Mouse (Mus musculus) layer of hippocampus, postnatal 10 days (tissue): Measurements from ENCODE around the gene Ren1. TPM values are rescaled to one million over a fixed set of nuclear protein-coding genes. Genes with fewer than 3 reads are reported as not detected.

Experiments used
- DNase-seq, 2 experiments: peaks; one replicate each; pipeline ENCODE4 v3.0.0; 2021; ENCODE audit warnings: low spot score in 2 of 2
- total RNA-seq, 2 experiments: library from RNA; stranded (reverse); gene quantifications; 2 replicates each; pipeline ENCODE4 v1.2.3; 2021

Ren1 gene
- total RNA-seq, 2 experiments from 2014 or later, result 0.37 TPM; not detected in 1

DNA sequence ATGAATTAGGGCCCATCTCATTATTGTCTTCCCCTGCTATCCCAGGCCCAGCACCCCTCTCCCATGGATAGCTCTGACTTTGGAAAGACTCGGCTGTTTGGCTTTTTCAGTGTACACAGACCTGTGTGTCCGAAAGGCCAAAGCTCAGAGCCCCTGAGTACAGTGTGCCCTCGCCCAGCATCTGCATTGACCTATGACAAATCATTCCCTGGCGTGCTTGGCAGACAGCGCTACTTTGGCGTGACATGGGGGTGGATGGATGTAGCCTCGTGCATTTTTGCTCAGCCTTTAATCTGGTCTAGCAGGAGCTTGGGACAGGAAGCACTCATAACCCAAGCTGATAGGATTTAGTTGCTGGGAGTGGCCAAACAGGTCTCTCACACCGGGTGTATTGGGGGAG, 21.8 kb downstream of the Ren1 start:
- DNase-seq, result no peak

DNA sequence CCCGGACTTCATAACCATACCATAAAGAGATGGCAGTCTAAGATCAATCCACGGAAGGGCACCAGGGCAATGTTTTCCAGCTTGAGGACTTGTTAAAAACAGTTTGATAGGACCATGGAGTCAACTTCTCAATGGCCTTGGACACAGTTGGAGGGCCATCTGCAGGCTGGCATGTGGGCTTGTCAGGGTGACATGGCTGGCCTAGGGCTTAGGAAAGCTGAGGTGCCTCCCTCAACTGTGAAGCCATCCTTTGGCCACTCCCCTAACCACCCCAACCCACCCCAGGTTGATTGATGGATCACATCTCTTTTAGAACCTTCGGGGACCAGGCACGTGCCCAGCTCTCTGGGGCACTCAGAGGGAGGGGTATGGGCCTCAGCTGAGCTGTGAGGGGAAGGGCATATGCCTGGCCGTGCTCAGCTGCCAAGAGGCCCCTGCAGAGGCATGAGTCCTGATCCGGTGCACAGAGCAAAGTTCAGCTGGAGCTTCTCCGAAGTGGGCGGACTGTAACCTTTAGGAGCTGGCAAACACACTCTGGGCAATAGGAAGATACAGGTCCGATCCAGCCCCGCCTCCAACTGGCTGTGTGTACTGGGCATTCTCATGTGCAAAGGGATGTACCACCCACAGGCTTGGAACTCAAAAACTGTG, 25.5 kb downstream of the Ren1 start:
- DNase-seq, result no peak

DNA sequence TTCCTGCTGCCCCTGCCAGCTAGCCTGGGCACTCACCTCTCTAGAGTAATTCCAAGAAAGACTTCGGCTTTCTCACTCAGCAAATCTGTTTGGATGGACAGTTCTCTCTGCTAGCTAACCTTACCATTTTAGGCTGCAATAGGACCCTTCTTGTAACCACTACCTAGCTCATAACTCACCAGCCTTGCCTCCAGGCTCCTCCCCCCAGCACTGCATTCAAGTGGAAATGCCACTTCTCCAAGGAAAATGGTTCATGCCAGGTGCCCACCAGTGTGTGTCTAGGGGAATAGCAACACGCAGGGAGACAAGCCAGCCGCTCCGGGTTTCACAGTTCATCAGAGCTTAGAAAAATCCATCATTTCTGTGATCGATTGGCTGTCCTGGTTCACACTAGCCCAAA, 27.2 kb downstream of the Ren1 start:
- no peak for DNase-seq

DNA sequence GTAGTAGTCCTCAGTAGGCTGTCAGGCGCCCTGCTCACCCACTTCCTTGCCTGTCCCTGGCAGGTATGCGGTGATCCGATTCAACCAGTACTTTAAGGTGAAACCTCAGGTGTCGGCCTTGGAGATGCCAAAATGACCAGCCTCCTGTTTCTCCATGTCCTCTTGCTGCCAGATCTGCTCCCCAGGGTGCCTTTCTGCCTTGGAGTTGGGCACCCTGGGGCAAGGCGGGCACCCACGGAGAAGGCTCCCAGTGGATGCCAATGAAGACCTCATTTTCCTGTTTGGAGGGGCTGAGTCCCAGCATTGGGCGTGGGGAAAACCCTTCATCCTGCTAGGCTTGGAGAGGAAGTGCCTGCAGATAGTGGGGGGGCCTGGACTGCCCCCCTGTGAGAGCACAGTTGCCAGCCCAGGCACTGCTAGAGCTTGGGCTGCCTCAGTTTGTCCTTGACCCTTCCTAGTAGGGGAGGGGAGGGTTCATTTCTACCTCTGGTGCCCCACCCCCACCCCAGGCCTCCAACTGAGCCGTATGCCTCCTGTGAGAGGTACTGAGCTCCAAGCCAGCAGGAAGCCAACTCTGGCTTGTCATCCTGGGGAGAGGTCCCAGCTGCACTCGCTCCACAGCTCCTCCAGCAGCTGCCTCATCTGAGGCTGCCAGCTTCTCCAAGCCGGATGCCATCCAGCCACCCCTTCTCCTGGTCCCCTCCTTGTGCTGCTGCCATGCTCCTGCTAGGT, 29.1 kb downstream of the Ren1 start:
- no peak for DNase-seq

DNA sequence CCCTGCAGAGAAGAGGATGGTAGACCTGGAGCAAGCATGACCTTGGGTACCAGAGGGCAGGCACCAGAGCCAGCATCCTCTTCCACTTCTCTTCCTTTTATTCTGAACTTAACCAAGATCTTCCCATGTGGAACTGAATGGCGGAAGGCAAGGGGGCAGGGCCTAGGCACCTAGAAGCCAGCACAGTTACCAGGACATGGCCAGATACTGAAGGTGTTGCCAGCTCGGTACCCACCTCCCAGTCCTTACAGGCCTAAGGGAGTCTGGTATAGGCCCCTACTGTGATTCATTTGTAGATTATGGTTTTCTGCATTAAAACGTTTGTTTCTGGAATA, 29.6 kb downstream of the Ren1 start:
- DNase-seq, result no peak

DNA sequence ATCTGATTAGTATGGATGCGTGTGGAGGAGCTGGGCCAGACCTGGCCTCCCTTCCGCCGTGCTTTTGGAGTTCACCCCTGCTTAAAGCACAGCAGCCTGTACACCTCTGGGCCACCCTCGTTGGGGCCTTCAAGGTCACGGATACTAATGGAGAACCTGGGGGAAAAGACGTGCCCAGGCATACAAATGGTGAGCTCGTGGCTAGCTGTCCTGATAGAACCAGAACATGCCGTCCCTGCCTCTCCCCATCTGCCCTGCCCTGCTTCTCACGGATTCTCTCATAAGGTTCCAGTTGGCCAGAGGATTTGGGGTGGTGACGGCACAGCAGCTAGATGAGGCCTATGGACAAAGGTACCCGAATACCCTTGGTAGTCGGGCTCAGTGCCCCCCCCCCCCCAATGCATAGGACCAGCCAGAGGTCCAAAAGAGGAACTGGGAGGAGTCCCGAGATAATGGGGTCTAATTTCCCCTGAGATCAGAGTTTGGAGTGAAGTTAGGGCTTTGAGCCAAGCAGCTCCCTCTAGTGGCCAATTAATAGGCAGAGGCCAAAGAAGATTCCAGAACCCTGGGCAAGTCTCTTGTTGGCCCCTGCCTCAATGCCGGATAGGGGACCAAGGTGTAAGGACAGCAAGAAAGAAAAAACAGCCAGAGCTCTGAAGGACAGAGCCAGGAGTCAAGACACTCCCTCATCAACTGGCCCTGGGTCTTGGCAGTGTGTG, 30.2 kb downstream of the Ren1 start:
- peak; percentile 58 to 69 for DNase-seq

DNA sequence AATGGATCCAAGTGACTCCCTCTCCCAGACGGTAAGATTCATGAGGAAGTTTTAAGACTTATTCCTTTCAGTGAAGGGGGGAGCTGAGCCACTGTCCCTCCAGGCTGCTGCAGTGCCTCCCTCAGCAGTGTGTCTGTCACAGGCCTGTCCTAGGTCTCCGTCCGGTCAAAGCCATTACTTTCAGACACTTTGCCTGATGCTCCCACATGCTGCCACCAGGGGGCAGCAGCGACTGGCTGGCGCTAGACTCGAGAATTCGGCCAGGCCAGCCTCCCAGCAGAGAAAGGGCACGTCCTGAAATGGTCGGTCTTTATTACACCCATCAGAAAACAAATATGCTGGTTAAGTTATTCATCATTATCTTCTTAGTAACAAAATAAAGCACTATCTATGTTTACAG, 31.7 kb downstream of the Ren1 start:
- DNase-seq, result no peak

DNA sequence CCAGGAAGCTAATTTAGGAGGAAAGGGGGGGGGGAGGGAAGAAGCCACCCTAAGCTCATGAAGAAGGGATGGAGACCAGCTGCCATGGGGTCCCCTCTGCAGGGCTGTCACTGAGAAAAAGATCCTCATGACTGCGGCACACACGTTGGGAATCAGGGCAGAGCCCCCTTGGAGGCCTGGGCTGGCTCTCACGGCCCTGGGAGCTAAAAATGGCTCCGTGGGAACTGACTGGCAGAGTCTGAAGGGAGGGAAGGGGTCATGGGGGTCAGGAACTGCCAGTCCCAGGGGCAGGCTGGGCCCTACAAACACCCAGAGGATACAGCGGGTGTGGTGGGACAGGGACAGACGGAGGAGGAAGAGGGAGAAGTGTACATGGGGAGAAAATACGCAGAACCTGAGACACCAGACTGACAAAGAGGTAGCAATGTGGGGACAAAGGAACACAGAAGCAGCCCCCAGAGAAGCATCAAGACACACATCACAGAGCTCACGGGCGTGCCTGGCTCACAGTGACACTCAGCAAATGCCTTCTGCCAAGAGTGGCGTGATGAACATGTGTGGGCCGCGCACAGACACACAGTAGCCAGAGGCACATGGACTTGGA, 32.3 kb downstream of the Ren1 start:
- DNase-seq, result no peak

DNA sequence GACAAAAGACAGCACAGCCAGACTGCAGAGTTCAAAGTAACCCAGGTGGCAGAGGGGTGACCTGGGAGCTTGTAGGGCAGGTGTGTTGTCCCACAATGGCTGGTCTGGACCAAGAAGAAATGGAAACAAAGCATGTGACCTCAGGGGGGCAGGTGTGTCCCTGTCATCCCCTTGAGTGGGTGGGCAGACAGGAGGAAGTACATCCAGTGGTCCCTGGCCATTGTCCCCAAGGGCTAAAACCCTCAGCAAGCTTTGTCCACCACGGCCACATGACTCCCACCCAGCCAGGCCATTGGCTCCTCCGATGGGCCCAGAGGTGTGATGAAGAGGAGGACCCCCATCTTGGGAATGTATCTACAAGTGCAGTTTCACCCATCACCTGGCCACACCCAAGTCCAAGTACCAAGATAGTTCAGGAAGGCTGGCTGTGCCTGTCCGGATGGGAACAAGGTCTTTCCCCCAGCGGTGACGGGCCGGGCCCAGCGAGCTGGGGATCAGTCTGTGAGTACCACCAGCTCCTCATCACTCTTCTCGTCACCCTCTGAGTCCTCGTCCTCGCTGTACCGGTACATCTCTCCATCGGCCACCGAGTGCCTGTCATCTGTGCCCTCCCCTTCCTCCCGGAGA, 33.0 kb downstream of the Ren1 start:
- no peak for DNase-seq

DNA sequence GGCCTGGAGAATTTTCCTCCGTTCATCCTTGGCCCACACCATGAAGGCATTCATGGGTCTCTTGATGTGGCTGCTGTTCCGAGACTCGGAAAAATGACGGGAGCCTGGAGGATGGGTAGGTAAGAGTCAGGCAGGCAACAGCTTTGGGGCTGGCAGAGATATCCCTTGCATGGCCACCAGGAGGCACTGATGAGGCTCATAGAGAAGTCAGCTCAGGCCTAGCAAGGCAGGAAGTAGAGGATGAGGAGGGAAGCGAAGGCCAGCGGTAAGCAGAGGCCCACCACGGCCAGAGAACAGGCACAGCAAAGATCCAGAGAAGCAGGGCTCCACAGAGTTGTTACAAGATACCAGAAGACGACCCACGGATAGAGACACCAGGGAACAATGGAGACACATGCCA, 35.2 kb downstream of the Ren1 start:
- DNase-seq, result peak; percentile 81 to 82

DNA sequence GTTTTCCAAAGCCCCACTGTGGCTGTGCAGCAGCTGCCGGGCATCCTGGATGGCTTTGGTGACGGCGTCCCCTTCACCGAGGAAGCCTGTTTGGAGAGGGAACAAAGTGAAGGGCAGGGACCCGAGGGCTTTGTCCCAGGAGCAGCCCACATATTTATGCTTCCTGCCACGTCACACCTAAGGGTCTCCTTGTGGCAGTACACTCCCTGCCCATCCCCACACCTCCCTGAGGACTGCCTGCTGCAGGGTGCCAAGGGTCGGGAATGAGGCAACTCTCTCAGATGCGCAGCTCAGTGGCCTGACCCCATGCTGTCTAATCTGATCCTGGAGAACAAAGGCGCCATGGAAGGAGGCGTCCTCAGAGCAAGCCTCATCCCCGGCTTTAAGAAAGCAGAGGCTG, 35.9 kb downstream of the Ren1 start:
- DNase-seq, result no peak

DNA sequence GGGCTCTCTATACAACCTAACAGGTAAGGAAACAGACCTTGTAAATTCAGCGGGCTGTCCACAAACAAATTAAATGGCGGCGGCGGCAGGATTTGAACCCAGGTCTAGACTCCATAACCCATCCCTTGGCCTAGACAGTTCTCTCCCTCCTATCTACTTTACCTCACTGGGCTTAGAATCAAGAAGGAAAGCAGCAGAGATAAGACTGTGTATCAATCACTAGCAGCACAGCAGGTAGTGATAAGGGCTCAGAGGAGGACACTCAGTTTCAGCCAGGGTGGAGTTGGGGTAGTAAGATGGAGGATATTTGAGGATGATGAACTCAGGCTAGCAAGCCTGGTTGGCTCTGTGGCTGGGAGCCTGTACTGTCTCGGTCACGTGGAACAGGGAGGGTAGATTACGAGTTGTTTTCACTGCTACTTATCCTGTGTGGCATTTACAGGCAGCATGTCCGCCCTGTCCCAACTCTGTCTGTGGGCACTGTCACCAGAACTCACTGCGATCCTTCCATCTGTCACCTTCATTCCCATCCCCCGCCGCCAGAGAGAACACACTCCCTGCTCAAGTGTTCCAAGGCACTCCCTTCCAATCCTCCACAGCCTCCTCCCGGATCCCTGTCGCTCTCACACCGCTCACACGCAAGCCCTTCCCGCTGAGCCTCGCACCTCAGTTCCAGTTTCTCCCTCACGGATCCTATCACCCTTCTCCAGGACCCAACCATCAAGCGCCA, 37.4 kb downstream of the Ren1 start:
- DNase-seq, result no peak

DNA sequence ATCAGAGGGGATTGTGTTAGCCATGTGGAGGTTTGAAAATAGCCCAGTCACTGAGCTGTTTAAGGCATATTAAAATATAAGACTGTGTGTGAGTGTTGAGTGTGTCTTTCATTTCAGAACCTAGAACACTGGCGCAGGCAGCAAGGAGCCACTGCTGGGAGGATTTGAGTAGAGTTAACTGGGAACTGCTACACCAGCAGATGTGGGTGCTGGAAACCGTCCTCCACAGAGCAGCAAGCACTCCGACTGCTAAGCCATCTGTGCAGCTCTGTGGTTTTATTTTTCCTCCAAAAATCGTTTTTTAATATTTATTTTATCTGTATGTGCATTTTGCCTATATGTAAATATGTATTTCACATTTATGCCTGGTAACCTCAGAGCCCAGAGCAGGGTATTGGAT, 44.4 kb downstream of the Ren1 start:
- no peak for DNase-seq

DNA sequence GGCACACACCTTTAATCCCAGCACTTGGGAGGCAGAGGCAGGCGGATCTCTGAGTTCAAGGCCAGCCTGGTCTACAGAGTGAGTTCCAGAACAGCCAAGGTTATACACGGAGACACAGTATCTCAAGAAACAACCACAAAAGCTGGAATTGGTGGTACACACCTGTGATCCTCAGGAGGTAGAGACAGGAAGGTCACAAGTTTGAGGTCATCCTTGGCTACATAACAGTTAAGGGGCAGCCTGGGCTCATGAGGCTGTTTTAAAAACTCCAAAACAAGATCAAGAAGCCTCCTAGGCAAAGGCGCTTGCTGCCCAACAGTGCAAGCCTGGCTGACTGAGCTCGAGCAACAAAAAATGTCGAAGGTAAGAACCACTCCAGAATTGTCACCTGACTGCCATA, 46.4 kb downstream of the Ren1 start:
- no peak for DNase-seq

DNA sequence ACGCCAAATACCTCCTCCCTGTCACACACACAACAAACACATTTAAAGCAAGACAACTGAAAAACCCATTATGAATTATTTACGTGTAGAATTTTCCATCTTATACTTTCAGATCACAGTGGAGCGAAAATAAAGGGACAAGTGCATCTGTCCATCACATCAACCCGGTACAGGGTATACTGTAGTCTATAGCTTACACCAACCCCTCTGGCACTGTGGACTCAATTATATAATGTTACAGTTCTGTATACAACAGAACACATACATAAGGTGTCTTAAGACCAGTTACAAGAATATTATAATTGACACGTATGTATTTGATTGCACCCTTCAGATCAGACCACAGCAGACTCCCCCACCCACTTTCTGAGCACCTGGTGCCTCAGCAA, 46.8 kb downstream of the Ren1 start:
- no peak for DNase-seq

DNA sequence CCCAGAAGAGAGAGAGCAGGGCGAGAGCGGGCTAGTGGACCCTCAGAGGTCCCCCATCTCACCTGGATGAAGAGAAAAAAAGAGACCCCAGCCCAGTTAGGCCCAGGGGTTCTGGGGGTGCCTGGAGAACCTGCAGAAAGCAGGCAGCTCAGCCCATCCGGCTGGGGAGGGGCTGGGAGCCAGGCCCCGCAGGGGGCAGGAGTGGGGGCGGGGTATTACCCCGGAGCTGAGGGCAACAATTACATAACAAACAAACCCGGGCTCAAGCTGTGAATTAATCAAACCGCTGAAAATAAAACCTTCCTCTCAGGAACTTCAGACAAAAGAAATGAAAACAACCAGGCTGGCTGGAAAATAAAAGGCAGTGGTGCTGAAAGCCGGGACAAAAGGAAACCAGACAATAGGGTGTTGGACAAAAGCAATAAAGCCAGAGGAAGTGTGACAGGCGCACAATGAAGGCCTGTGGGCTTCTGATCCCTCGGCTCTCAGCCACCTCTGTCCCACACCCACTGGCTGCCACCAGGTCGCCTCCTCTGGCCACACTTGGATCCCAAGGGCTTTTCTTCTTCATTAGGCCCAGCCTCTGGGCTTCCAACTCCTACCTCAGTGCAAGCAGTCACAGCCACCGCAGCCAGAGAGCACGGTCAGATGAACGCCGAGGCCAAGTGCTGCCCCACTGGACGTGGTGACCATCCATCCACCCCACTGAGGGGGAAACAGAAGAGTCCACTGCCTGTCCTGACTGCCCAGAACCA, 47.4 kb downstream of the Ren1 start:
- no peak for DNase-seq

DNA sequence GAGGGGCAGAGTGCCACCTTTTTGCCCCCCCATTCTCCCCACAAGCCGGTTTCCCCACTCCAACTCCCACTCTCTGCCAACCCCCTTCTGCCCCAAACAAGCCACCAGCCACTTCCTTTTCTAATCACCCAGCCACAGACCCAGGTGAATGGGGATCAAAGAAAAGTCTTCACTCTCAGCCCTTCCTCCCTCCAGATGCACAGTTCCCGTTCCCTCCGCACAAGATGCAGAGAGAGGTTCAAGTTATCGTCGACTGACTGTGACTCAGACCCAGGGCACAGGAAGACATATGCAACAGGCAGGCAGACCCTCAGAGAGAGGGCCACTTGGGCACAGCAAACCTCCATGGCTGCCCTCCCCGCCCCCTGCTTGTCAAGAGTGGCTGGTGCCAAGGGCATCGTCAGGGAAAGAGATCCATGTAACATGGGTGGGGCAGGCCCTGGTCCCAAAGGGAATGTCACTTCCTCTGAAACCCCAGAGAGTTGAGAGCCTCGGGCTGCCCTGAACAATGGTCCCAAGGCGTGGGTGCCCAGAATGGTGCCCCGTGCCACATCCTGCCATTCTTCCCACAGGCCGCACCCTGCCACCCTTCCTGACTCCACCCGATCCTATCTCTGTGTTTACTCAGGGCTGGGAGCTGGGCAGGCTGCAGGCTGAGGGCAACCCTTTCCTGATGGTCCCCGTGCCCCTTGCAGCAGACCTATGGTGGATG, 49.9 kb downstream of the Ren1 start:
- DNase-seq, result no peak

DNA sequence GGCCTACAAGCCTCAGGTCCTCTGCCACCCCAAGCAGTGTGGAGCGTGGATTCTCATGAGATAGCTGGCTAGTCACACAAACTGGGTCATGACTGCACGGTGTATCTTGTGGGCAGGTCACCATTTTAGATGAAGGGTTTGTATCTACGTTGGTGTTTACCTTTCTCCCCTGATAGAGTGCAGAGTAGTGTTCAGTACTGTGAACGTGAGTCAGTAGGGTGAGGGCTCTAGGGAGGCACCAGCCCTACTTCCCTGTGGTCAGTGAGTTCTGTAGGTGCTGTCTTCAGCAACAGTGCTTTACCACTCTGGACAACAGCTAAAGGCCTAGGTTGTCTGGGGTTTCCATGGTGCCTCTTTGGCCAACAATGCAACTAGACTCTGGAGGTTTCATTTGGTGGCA, 53.7 kb downstream of the Ren1 start:
- no peak for DNase-seq

DNA sequence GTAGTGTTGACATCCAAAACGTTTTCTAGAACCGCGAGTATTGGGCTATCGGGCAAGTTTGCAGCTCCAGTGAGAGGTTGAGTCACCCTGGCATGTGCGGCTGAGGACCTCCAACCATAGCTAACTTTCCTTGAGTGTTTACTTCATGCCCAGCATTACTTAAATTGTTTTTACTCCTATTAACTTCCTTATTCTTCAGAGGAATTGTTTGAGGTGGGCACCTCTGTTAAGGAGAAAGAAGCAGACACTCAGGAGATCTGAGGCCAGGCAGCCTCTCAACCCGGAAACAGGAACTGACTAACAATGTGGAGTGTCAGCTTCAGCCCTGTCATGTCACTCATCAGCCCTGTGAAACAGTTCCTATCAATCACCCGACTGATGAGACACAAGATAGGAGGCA, 56.3 kb downstream of the Ren1 start:
- DNase-seq, result no peak

DNA sequence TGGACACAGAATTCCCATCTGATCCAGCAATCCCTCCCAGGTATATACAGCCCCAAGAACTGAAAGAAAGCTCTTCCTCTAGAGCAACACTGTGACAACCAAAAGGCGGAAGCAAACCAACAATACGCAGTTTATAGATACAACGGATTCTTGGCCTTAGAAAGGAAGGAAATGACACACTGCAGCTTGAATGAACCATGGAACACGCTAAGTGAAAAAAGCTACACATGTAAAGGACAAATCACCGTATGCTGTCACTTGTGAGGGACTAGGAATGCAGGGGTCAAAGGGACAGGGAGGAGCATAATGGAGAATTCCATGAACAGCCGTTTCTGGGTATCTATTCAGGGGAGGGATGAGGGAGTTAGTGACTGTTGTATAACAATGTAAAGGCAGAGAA, 57.1 kb downstream of the Ren1 start:
- DNase-seq, result no peak
